8 mouse cellular contexts compared by ENCODE assay signal in genomic region chr10:61695703-61696559, GRCm38 (mm10). TPM values are rescaled to one million over a fixed set of nuclear protein-coding genes. Genes with fewer than 3 reads are reported as not detected.
A peak's percentile ranks its signal among the peaks of the same experiment; 100 is the strongest.
DNase-seq lines count a peak whose midpoint lies in the region; ATAC-seq and TF ChIP-seq lines count a peak whose summit lies in the region.

No protein-coding gene starts in this region.

- peak overlapping the region; percentile 88 for H3K9ac ChIP-seq in heart, embryonic 13.5 days
- H3K9ac ChIP-seq in ES-Bruce4 (ENCODE audit: low read depth, poor library complexity, severe bottlenecking), result peak overlapping the region; percentile 64
- H3K9ac ChIP-seq in embryonic facial prominence, embryonic 11.5 days (replicated peaks; ENCODE audit: low read length), result peak overlapping the region; percentile 74
- H3K9ac ChIP-seq in stomach, embryonic 16.5 days (ENCODE audit: low read length), result peak overlapping the region; percentile 83

- peak overlapping the region; percentile 98 for H3K4me3 ChIP-seq in heart, embryonic 13.5 days
- peak overlapping the region; percentile 85 for H3K4me3 ChIP-seq in ES-Bruce4 (ENCODE audit: low read depth, low read length)
- H3K4me3 ChIP-seq in embryonic facial prominence, embryonic 11.5 days (ENCODE audit: low read depth, low read length), result peak overlapping the region; percentile 87
- peak overlapping the region; percentile 93 for H3K4me3 ChIP-seq in megakaryocyte, embryonic 14.5 days (replicated peaks)
- H3K4me3 ChIP-seq in stomach, embryonic 16.5 days (replicated peaks; ENCODE audit: low read length), result peak overlapping the region; percentile 89

- under 1% methylated on average over 103 of the region's 111 CpGs for WGBS in heart, embryonic 13.5 days
- 1% methylated on average over 74 of the region's 111 CpGs for WGBS in embryonic facial prominence, embryonic 11.5 days
- WGBS in stomach, embryonic 16.5 days, result under 1% methylated on average over 111 of the region's 111 CpGs

- peak overlapping the region; percentile 100 for H3K4me2 ChIP-seq in heart, embryonic 13.5 days
- H3K4me2 ChIP-seq in embryonic facial prominence, embryonic 11.5 days (ENCODE audit: low read depth, low read length), result peak overlapping the region; percentile 97
- H3K4me2 ChIP-seq in stomach, embryonic 16.5 days (ENCODE audit: low read depth, low read length), result peak overlapping the region; percentile 100

- no peaks in the 10 kb centered on the region for H3K9me3 ChIP-seq in heart, embryonic 13.5 days
- H3K9me3 ChIP-seq in ES-Bruce4 (replicated peaks; ENCODE audit: control insufficient read depth, insufficient read depth, low read length, poor library complexity, severe bottlenecking), result no peaks in the 10 kb centered on the region
- H3K9me3 ChIP-seq in embryonic facial prominence, embryonic 11.5 days (replicated peaks; ENCODE audit: control insufficient read depth, low read length), result no peaks in the 10 kb centered on the region
- H3K9me3 ChIP-seq in megakaryocyte, embryonic 14.5 days, result no peaks in the 10 kb centered on the region
- no peaks in the 10 kb centered on the region for H3K9me3 ChIP-seq in stomach, embryonic 16.5 days (replicated peaks; ENCODE audit: control insufficient read depth, low read length)

- peaks cover 17% of the 10 kb centered on the region for H3K4me1 ChIP-seq in heart, embryonic 13.5 days
- H3K4me1 ChIP-seq in ES-Bruce4 (ENCODE audit: control insufficient read depth, insufficient read depth, low read length), result peaks cover 2% of the 10 kb centered on the region
- peaks cover 4% of the 10 kb centered on the region; the same call in 1 of the 2 replicates for H3K4me1 ChIP-seq in embryonic facial prominence, embryonic 11.5 days (ENCODE audit: control insufficient read depth, insufficient read depth, low read length)
- H3K4me1 ChIP-seq in megakaryocyte, embryonic 14.5 days, result peaks cover 37% of the 10 kb centered on the region
- peaks cover 15% of the 10 kb centered on the region for H3K4me1 ChIP-seq in stomach, embryonic 16.5 days (ENCODE audit: control insufficient read depth, insufficient read depth, low read length)

- ATAC-seq in heart, embryonic 13.5 days (ENCODE audit: extremely low read depth, insufficient number of reproducible peaks, low FRiP score, low TSS enrichment), result peak; percentile 15; the same call in 1 of the 2 replicates
- ATAC-seq in embryonic facial prominence, embryonic 11.5 days (replicated peaks; ENCODE audit: insufficient number of reproducible peaks, low FRiP score, low TSS enrichment, low read depth), result peak; percentile 41
- ATAC-seq in inflammation-experienced regulatory T-cells, adult 6 months, result peak; percentile 18
- peak; percentile 49 for ATAC-seq in stomach, embryonic 16.5 days (ENCODE audit: insufficient read depth, low FRiP score)

- TF ChIP-seq CTCF in ES-Bruce4 (IDR thresholded peaks at IDR 0.05; ENCODE audit: low read depth, low read length), result no peak

- no peak for DNase-seq in heart, adult 8-10 months (ENCODE audit: low spot score)
- DNase-seq in embryonic facial prominence, embryonic 11.5 days (ENCODE audit: low spot score), result no peak
- DNase-seq in frontal cortex, adult 2 months (ENCODE audit: extremely low spot score in 1 of 2, low spot score in 1 of 2), result no peak

- no peak for TF ChIP-seq EP300 in ES-Bruce4 (IDR thresholded peaks at IDR 0.05; ENCODE audit: insufficient read depth, low read depth, low read length)

- no peaks in the 10 kb centered on the region for H3K27me3 ChIP-seq in heart, embryonic 13.5 days (replicated peaks)
- H3K27me3 ChIP-seq in ES-Bruce4 (ENCODE audit: control insufficient read depth, insufficient read depth, low read length, poor library complexity, severe bottlenecking), result no peaks in the 10 kb centered on the region
- H3K27me3 ChIP-seq in embryonic facial prominence, embryonic 11.5 days (ENCODE audit: control insufficient read depth, insufficient read depth, low read length), result no peaks in the 10 kb centered on the region
- no peaks in the 10 kb centered on the region for H3K27me3 ChIP-seq in megakaryocyte, embryonic 14.5 days (replicated peaks)
- no peaks in the 10 kb centered on the region for H3K27me3 ChIP-seq in stomach, embryonic 16.5 days (ENCODE audit: control insufficient read depth, insufficient read depth, low read length)

- H3K27ac ChIP-seq in heart, embryonic 13.5 days (replicated peaks), result peak overlapping the region; percentile 50; the same call in 1 of the 2 replicates
- no peak overlapping the region for H3K27ac ChIP-seq in ES-Bruce4 (ENCODE audit: insufficient read depth, low read length)
- no peak overlapping the region for H3K27ac ChIP-seq in embryonic facial prominence, embryonic 11.5 days (replicated peaks; ENCODE audit: low read depth, low read length)
- 0 out of 2 replicates have a peak overlapping the region, but pooled peaks have one; percentile 30 for H3K27ac ChIP-seq in stomach, embryonic 16.5 days (ENCODE audit: low read length)

- TF ChIP-seq POLR2A in ES-Bruce4 (IDR thresholded peaks at IDR 0.05; ENCODE audit: insufficient read depth, low read length), result no peak

- peaks cover 56% of the 10 kb centered on the region for H3K36me3 ChIP-seq in heart, embryonic 13.5 days
- H3K36me3 ChIP-seq in ES-Bruce4 (ENCODE audit: control insufficient read depth, insufficient read depth, low read length, poor library complexity, severe bottlenecking), result peaks cover 7% of the 10 kb centered on the region
- no peaks in the 10 kb centered on the region; the same call in none of the 2 replicates for H3K36me3 ChIP-seq in embryonic facial prominence, embryonic 11.5 days (replicated peaks; ENCODE audit: control insufficient read depth, insufficient read depth, low read depth, low read length)
- H3K36me3 ChIP-seq in megakaryocyte, embryonic 14.5 days (replicated peaks; ENCODE audit: low read length), result peaks cover 63% of the 10 kb centered on the region
- H3K36me3 ChIP-seq in stomach, embryonic 16.5 days (ENCODE audit: control insufficient read depth, insufficient read depth, low read length), result peaks cover 5% of the 10 kb centered on the region; the same call in 1 of the 2 replicates

RNA-seq across cellular contexts. Expression of gene Tysnd1, which starts 0.6 kb away (rescaled TPM):
- polyA plus RNA-seq in heart, embryonic 13.5 days (2015; fragmentation: Nextera tagmentation; extraction: Ambion mirVana), result 19.1 and 19.2 TPM in 2 replicates
- total RNA-seq in heart, adult 8-10 months (2022), result 10 to 100 TPM; 21.8 to 24.1 (median 23.6) TPM
- 11.2 and 17.2 TPM in 2 replicates for polyA plus RNA-seq in ES-Bruce4 (2011; ENCODE audit: insufficient read depth, insufficient read length, low read depth, missing spikeins)
- 30.7 and 36.6 TPM in 2 replicates for polyA plus RNA-seq in embryonic facial prominence, embryonic 11.5 days (2014; fragmentation: Nextera tagmentation; extraction: Ambion mirVana)
- 1 to 10 TPM; 1.5 to 4.1 (median 3.5) TPM for polyA plus RNA-seq in inflammation-experienced regulatory T-cells, adult 6 months (2017; shearing (Covaris generic))
- 167 and 296 TPM in 2 replicates for polyA plus RNA-seq in megakaryocyte, embryonic 14.5 days (2012; ENCODE audit: insufficient read depth, low replicate concordance)
- polyA plus RNA-seq in stomach, embryonic 16.5 days (2015; fragmentation: Nextera tagmentation; extraction: Ambion mirVana), result 11.7 and 14.5 TPM in 2 replicates
- 23.3 and 29.3 TPM in 2 replicates for polyA plus RNA-seq in frontal cortex, adult 2 months (2012; rRNA removed)

RNA-seq across cellular contexts. Expression of gene Sar1a, which starts 15.8 kb away (rescaled TPM):
- polyA plus RNA-seq in heart, embryonic 13.5 days (2015; fragmentation: Nextera tagmentation; extraction: Ambion mirVana), result 156 and 159 TPM in 2 replicates
- total RNA-seq in heart, adult 8-10 months (2022), result 100 to 1,000 TPM; 159 to 182 (median 170) TPM
- 131 and 136 TPM in 2 replicates for polyA plus RNA-seq in ES-Bruce4 (2011; ENCODE audit: insufficient read depth, insufficient read length, low read depth, missing spikeins)
- polyA plus RNA-seq in embryonic facial prominence, embryonic 11.5 days (2014; fragmentation: Nextera tagmentation; extraction: Ambion mirVana), result 273 and 274 TPM in 2 replicates
- 100 to 1,000 TPM in 1 of 3 experiments, 10 to 100 TPM in 2; 74.7 to 118 (median 98.1) TPM for polyA plus RNA-seq in inflammation-experienced regulatory T-cells, adult 6 months (2017; shearing (Covaris generic))
- polyA plus RNA-seq in megakaryocyte, embryonic 14.5 days (2012; ENCODE audit: insufficient read depth, low replicate concordance), result 24.0 and 57.2 TPM in 2 replicates
- polyA plus RNA-seq in stomach, embryonic 16.5 days (2015; fragmentation: Nextera tagmentation; extraction: Ambion mirVana), result 232 and 247 TPM in 2 replicates
- polyA plus RNA-seq in frontal cortex, adult 2 months (2012; rRNA removed), result 114 and 115 TPM in 2 replicates

RNA-seq across cellular contexts. Expression of gene Aifm2, which starts 19.1 kb away (rescaled TPM):
- 20.6 and 23.2 TPM in 2 replicates for polyA plus RNA-seq in heart, embryonic 13.5 days (2015; fragmentation: Nextera tagmentation; extraction: Ambion mirVana)
- 10 to 100 TPM; 21.1 to 29.9 (median 25.6) TPM for total RNA-seq in heart, adult 8-10 months (2022)
- polyA plus RNA-seq in ES-Bruce4 (2011; ENCODE audit: insufficient read depth, insufficient read length, low read depth, missing spikeins), result 8.2 and 9.5 TPM in 2 replicates
- polyA plus RNA-seq in embryonic facial prominence, embryonic 11.5 days (2014; fragmentation: Nextera tagmentation; extraction: Ambion mirVana), result 8.2 and 8.6 TPM in 2 replicates
- polyA plus RNA-seq in inflammation-experienced regulatory T-cells, adult 6 months (2017; shearing (Covaris generic)), result 1 to 10 TPM; 2.7 to 4.1 (median 3.5) TPM
- 4.5 TPM in 1 of 2 replicates, not detected in the other for polyA plus RNA-seq in megakaryocyte, embryonic 14.5 days (2012; ENCODE audit: insufficient read depth, low replicate concordance)
- 16.0 and 16.2 TPM in 2 replicates for polyA plus RNA-seq in stomach, embryonic 16.5 days (2015; fragmentation: Nextera tagmentation; extraction: Ambion mirVana)
- polyA plus RNA-seq in frontal cortex, adult 2 months (2012; rRNA removed), result 10.7 and 13.3 TPM in 2 replicates

RNA-seq across cellular contexts. Expression of gene Ppa1, which starts 47.6 kb away (rescaled TPM):
- polyA plus RNA-seq in heart, embryonic 13.5 days (2015; fragmentation: Nextera tagmentation; extraction: Ambion mirVana), result 113 and 124 TPM in 2 replicates
- 10 to 100 TPM; 71.2 to 81.2 (median 74.4) TPM for total RNA-seq in heart, adult 8-10 months (2022)
- polyA plus RNA-seq in ES-Bruce4 (2011; ENCODE audit: insufficient read depth, insufficient read length, low read depth, missing spikeins), result 149 and 150 TPM in 2 replicates
- 312 and 320 TPM in 2 replicates for polyA plus RNA-seq in embryonic facial prominence, embryonic 11.5 days (2014; fragmentation: Nextera tagmentation; extraction: Ambion mirVana)
- 10 to 100 TPM; 67.4 to 78.8 (median 68.4) TPM for polyA plus RNA-seq in inflammation-experienced regulatory T-cells, adult 6 months (2017; shearing (Covaris generic))
- polyA plus RNA-seq in megakaryocyte, embryonic 14.5 days (2012; ENCODE audit: insufficient read depth, low replicate concordance), result 7.3 and 17.6 TPM in 2 replicates
- polyA plus RNA-seq in stomach, embryonic 16.5 days (2015; fragmentation: Nextera tagmentation; extraction: Ambion mirVana), result 156 and 158 TPM in 2 replicates
- 105 and 113 TPM in 2 replicates for polyA plus RNA-seq in frontal cortex, adult 2 months (2012; rRNA removed)

Comparison
In these comparisons a context has a peak if more than half of its experiments do, and no peak if none do; other contexts are left out.
1. H3K27ac ChIP-seq: peak in heart, embryonic 13.5 days (single experiment) and stomach, embryonic 16.5 days (single experiment); none in ES-Bruce4 (single experiment) and embryonic facial prominence, embryonic 11.5 days (single experiment).
2. Peak in every context shown above with its lines, with median percentiles within 50 percentile points of each other: ATAC-seq, H3K4me2 ChIP-seq, H3K4me3 ChIP-seq and H3K9ac ChIP-seq.